Mouse (Mus musculus) heart, postnatal 4 days (tissue): ENCODE measurements at regions not wholly inside any gene's neighbourhood (a gene's known extent, or its start where the extent isn't known, plus 50 kb on each side); places are given as distances from the start of the nearest gene placed in this dataset.

Experiments used
- DNase-seq: peaks from one replicate; pipeline ENCODE4 v3.0.0; 2021

DNA sequence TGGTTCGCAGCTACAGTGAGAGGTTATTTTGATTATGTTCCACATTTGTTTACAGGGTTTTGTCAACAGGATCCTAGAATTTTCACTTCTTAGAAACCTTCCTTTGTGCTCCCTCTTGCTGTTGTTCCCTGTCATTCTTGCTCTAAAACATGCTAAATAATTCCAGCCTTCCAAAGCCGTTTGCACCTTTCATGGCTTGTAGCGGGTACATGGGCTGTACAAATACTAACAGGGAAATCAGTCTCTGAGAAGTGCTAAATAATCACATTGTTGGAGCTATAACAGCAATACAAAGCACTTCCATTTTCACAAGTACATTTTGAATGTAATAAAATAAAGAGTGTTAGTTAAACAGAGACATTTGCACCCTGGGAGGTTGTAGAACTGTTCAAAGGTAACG, 268.8 kb upstream of the Acvr2a start:
- DNase-seq = no peak

DNA sequence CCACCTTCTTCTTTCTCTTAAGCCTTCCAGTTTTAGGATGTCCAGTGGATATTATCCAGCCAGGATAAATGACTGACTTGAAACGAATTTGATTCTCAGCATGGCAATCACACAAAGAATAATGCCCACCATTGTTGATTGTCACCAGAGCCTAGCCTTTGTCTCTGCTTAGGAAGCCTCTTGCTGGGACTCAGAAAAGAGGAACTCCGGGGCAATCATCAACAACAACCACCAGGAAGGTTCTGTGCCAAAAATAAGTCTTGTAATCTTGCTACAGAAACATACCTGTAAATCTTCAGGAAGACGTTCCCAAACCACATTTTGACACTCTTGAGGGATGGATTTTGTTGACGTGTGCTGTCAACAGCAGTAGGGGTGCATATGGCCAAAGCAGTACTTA, 268.2 kb upstream of the Acvr2a start:
- DNase-seq = no peak

DNA sequence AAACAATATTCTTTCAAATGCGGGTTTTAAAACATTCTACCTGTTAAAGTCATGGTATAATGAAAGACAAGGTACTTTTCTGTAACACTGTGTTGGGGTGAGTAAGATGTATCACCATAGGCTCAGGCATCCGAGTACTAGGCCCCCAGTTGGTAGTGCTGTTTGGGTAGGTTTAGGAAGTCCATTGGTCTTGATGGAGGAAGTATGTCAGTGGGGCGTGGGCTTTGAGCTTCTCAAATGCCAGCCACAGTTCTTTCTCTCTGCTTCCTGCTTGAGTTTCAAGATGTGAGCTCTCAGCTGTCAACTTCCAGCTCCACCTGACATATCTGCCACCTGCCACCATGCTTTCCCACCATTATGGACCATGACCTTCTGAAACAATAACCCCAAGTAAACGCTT, 267.7 kb upstream of the Acvr2a start:
- DNase-seq = no peak

DNA sequence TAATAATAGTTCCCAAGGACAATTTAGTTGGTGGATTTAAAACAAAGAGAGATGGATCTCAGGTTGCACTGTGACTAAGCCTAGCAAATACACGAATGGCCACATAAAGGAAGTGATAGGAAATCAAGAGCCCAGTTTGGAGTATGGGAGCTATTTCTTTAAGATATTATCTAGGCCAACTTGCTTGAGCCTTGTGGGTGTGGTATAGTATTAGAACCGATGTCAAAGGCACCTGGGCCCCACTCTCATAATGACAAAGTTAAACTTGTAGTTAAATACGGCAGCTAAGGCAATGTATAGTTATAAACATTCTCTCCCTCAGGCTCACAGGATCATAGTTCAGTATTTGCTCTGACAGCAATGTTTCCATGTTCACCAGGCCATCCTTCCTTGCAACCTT, 257.3 kb upstream of the Acvr2a start:
- DNase-seq = no peak

DNA sequence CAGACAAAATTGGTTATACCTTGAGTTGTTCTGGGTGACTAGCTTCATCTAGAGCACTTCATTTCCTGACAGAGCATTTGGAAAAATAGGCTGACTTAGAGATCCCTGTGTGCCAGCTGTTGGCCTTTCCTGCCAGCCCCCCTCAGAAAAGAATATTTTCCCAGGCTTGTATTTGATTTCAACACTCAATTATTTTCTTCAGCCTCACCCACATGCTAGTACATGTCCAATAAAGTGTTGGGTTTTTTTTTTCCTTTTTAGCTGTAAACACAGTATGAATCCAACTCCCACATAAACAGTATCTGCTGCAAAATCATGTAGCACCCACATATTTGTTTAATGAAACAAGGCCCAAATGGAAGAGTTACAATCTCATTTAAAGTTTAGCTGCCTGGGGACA, 256.8 kb upstream of the Acvr2a start:
- no peak for DNase-seq

DNA sequence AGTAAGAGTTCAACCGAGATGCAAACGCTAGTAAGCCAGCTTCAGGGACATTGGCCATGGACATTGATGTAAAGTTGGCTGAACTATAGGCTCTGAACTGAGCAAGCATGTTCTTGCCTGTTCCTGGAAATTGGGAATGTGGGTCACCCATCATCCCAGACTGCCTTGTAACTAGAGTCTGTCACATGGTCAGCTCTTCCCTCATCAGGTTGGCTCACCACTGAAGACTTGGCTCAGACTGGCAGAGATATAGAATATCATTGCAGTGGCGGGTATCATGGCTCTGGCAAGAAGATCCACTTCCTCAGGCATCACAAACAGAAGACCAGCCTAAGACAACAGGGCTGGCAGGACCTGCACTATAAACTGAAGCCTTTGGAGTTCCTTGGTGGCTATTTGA, 255.3 kb upstream of the Acvr2a start:
- no peak for DNase-seq

DNA sequence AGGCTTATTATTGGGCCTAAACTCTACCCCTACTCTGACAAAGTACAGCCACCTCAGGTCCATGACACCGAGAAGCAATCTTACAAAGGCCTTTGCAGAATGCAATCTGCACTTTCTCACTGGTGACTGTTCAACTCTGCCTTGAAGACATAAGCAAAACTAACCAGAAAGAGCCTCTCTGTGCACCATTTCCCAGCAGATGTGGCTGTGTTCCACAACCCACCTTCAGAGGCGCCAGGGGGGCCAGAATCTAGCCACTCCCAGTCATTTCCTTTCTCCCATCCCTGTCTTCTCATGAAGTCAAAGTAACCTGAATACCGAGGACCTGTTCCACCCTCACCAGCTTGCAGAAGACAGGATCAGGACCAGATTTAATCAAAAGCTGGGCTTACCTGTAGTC, 250.3 kb upstream of the Acvr2a start:
- no peak for DNase-seq

DNA sequence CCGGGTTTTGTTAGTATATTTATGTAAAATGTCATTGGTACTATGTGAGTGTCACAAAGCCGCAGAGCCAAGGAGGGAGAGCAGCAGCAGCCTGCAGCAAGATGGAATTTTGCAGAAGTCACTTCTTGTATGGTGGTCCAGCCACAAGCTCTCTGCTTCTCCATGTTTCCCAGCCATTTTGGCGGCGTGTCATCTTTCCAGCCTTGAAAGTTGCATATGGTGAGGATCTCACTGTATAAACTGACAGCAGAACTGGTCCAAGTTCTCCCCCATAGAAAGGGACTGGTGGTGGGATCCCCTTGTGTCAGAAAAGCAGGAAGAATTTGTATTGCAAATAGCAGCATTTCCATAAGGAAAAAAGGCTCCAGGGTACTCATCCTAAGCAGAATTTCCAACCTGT, 249.7 kb upstream of the Acvr2a start:
- DNase-seq = no peak

DNA sequence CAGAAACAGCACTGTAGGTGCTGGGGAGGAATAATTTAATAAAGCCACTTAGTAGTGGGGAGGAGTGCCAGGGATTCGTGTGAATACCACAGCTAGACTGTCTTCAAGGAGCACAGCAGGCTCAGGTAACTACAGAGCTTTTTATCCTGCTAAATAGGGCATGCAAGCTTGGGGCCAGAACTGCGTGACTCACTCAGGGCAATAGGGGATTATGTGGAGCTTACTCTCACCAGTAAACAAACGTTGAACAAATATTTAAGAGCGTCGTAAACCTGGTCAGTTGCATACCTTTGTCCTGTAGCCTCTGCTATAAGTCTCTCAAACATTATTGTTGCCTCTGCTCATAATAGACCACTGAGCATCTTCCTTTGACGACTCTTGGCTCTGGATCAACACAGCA, 246.0 kb upstream of the Acvr2a start:
- no peak for DNase-seq

DNA sequence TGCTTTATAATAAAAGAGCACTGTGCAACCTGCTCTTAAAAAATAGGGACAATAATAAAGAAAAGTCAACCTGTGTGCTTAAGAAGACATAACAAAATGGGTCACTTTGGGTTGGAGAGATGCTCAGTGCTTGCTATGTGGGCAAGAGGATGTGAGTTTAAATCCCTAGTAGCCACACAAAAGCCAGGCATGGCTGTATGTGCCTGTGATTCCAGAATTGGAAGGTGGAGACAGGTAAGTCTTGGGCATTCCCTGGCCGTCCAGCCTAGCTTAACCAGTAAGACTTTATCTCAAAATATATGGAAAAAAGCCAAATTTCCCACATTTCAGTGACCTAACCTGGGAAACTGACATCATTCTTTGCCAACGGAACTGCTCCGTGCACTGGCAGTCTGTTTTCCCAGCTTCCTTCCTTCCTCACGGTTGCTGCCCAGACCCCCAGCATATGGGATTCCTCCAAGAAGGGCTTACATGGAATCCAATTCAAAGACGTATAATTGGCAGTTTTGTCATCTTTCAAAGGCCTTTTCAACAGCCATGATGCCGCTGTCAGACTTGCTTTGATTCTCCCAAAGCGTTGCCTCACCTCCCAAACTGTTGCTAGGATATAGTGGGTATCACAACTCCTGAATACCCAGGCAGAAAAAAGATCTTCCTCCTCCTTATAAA, 227.6 kb upstream of the Acvr2a start:
- no peak for DNase-seq

DNA sequence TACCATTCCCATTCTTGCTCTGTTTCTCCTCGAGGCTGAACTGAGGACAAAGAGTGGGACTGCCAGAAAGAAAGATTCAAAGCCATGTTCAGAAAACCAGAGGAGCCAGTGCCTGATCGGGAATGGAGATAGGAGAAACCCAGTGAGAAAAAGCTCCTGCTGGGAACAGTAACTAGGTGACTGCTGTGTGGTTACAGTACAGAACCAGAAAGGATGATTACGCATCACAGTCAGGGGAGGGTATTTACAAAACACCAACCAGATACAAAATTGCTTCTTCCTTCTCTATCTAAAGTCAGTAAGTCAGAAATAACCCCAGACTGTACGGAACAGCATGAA, 227.1 kb upstream of the Acvr2a start:
- no peak for DNase-seq

DNA sequence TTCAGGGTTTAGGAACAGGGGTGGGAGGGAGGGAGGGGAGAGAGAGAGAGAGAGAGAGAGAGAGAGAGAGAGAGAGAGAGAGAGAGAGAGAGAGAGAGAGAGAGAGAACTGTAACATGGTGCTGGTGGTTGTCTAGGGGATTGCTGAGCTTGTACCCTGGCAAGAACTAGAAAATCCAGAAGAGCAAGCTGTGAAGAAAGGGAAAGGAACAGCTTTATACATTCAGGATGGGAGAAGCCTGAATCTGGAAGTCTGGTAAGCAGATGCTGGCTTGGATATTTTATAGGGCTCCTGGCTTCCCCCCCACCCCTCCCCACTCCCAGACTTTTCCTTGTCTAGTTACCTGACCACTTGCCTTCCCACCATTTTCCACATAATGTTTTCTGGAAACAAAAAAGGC, 224.2 kb upstream of the Acvr2a start:
- DNase-seq = no peak

DNA sequence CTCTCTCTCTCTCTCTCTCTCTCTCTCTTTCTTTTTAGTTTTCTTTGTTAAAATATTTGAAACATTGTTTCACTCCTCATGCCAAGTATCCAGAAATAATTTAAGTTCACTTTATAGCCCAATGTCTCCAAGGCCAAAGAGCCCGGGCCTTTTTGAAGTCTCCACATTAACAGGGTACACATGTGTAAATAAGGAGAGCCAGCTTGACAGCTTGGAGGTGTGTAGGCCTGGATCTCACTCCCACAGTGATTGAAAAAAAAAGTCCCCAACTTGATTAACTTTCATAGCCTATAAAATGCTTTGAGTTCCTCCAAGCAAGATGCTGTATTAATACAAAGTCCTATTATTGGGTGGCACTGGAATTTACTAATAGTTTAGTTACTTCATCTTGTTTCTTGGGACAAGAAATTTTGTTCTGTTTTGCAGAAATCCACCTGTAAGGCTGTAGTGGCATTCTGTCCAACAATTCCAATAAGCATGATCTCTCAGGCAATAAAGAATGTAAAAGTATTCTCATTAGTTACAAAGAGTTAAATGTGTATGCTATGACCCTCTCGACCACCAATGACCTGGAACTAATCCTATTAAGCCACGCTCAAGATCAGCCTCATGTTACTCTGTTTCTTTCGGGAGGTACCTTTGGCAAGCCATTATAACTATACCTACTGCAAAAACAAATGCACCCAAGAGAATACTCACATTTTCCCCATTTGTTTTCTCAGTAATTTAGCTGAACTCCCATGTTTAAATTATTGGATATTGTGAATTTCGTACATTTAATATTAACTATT, 215.9 kb upstream of the Acvr2a start:
- DNase-seq = no peak

DNA sequence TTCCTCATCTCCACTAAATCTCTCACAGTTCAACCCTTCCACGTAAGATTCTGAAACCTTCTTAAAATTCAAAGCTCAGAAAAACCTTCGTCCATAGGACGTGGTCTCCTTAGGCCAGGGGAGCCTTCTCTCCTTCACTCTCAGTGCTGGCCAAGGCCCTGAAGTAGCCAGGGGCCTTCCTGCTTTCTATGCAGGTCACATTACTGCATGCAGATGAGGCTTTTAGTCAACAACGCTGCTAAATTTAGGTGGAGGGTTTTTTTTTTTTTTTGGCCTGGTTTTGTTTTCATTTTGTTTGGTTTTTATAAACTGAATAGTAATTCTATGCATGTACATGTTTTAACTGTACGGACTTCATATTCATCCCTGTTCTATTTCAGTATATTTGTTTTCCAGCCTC, 214.5 kb upstream of the Acvr2a start:
- no peak for DNase-seq

DNA sequence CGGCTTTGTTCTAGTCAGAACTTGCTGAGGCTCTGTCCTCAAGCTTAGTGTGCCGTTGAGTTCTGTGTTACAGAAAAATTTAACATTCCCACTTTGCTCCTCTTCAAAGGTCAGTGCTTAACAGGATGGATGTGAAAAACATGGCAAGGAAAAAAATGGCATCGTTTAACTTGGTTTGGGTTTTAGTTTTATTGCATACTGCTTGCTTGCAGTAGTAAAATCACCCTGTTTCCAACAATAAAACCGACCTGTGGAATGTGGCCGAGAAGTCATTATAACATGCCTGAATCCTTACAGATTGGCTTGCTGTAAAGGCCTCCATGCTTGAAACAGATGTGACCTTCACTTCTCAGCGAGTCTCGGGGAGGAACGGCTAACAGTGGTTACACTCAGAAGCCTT, 212.1 kb upstream of the Acvr2a start:
- no peak for DNase-seq

DNA sequence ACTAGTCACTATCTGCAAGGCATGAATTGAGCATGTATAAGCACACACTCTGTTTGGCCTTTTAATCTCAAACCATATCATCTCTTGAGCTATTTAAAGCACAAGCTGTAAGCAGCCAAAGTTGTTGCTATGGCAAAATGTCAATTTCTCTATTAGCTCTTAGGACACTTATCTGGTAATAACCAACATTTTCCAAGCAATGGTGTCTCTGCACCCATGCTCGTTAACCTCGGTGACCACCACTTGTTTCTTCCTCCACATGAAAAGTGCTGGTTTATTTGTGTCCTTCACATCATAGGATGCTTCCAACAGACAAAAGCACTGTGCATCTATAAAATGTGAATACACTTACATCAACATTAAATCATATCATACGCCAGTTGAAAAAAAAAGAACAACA, 204.4 kb upstream of the Acvr2a start:
- DNase-seq = no peak

DNA sequence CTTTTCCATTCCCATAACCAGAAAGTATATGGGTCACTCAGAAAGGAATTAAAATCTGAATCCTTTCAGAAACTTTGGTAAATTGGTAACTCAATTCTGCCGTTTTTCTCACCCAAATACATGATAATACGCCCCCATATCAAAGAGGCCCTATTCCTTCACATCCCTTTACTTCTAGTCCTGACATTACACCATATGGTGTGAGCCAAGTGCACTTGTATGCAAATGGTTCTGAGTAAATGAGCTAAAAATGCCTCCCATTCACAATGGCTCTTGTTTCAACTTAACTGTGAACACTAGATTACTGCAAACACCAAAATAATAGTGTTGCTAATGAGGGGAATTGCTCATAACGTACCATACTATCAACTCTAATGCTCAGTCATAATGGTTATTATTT, 201.7 kb upstream of the Acvr2a start:
- no peak for DNase-seq

DNA sequence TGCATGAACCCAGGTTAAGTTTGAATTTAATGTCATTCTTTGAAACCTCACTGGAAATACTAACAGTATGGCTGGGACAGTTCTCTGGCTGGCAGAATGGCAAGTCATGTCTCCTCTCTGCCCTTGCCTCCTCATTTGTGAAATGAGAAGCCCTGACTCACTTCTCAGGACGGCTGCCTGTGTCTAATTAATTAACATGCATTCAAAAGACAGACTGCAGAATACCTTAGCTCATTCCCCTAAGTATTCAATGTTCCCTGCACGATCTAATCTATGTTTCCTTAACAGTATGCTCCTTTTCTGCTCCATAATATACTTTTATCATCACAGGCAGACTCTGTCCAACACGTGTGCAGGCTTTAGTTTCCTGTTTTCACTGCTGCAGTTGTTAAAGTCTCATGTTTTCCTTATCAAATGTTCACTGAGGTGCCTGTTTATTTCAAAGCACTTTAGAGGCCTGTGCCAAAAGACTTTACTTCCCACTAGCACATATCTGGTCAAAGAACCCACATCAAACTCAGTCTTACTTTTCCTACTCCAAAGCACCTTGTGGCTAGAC, 196.7 kb upstream of the Acvr2a start:
- DNase-seq = no peak

DNA sequence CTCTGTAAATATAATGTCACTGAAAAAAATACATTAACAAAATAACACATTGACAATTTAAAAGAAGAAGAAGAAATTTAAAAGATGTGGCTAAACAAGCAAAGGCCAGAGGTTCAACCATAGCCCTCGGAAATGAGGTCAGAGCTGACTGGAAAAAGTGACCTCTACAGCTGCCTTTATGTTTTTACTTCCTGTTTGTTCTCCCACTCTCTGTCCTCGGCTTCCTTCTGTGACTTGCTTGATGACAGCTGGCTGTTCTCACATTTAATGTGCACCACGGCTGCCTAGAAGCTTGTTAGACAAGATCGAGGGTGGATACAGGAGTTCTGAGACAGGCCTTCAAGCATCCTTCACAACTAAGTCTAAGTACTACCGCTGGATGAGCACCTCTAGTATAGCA, 194.9 kb upstream of the Acvr2a start:
- DNase-seq = no peak

DNA sequence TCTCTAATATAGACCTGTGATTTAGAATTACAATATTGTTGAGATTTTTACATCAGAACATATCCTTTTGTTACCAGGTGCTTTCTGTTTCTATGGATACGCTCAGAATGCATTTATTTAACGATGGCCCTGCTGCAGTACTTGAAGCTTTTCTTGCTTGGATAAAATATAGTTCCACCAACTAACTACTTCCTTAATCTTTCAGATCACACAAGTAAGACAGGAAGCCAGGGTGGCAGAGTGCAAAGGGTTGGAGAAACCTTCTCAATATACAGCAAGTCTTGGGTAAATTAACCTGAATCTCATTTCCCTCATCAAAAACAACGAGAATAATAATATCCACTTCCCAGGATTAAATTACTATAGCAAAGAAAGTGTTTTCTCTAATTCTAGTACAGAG, 193.1 kb upstream of the Acvr2a start:
- no peak for DNase-seq

DNA sequence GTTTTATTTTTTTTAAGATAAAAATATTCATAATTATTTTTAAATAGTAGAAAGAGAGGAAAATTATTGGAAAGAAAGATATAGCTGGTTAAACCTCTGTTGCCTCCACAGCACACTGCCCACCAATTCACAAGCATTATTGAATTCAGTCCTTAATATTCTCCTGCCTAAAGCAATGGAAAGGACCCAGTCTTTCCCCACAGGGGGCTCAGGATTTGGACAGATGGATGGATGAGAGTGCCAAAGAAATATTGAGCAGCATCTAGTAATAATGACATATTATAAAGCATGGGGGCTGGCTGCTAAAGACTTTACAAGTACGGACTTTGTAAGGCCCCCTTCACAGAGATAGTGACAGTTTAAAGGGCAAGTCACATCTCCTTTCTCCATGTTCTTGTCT, 191.6 kb upstream of the Acvr2a start:
- no peak for DNase-seq

DNA sequence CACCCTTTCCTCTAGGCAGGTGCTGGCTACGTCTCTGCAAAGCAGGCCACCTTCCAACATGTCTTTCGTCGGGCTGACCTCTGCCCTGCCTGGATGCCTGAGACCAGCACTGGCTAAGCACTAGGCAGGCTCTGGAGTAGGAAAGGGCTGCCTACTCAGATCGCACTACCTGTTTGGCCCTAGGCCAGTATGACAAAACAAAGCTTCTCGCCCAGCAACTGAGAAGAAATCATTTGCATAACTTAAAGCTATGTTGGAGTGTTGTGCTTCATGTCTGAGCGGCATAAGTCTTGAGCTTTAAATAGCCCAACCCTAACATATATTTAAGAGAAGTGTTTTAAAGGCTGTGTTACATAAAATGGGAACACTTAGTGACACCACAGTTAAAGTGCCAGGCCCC, 189.9 kb upstream of the Acvr2a start:
- DNase-seq = peak; percentile 10

DNA sequence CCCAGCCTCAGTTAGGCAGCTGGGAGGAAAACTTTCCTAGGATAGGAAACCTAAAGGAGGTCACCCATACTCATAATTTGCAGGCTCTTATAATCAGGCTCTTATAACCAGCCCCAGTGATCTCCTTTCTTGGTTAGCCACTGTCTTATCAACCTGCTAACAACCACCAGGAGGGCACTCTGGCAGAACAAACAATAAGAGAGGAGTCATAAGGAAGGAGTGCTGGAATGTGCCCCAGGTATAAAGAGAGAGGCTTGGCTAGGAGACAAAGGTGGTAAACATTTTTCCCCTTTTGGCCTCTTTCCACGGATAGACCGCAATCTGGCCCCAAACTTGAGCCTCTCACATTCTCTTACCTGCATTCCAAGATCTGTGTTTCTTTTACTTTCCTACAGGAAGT, 189.4 kb upstream of the Acvr2a start:
- no peak for DNase-seq

DNA sequence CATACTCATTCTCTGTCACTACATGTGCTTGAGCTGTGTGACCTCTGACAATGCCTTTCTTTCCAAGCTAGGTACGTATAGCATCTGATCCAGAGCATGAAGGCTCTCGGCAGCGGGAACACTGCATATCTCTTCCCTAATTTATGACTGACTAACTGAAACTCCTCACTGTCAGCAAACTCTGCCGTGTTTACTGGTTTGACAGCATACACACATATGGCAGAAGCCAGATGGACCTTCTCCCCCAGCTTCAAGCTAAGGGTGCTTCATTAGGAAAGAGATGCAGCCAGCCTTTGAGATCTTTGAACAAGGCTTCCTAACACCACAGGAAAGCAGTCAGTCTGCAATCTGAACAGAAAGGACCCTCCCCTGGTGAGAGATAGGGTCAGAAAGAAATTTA, 186.9 kb upstream of the Acvr2a start:
- DNase-seq = no peak
